Mouse (Mus musculus): Measurements from ENCODE around the gene Otof. TPM values are rescaled to one million over a fixed set of nuclear protein-coding genes. Genes with fewer than 3 reads are reported as not detected.

Otof gene
- total RNA-seq, 2 experiments from 2014 or later = 0.05 to 0.07 TPM

DNA sequence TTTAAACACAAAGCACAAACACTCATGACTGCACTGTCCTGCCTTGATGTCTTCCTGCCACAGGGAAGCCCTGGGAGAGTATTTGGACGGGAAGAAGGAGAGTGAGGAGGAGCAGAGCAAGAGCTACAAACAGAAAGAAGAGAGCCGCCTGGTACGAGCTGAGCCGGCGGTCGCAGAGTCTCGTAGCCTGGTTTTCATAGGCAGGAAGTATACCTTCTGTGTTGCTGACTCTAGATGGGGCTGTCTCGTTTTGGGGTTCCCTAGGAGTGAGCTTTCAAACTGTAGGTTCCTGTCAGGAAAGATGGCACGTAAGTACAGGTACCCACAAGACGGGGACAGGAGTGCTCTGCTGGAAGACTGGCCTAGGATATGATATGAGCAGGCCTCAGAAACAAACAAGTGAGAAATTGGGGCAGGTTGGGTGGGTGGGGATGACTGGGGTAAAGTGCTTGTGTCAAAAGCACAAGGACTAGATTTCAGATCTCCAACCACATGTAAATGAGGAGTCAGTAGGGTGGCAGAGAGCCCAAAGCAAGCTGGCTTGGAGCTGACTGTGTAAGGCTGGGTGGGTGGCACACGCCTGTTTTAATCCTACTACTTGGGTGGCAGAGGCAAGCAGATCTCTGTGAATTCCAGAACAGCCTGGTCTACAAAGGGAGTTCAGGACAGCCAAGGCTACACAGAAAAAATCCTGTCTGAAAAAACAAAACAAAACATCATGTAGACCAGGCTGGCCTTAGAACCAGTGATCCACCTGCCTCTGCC is 119.9 kb downstream of the Otof start:
- no peak for DNase-seq

DNA sequence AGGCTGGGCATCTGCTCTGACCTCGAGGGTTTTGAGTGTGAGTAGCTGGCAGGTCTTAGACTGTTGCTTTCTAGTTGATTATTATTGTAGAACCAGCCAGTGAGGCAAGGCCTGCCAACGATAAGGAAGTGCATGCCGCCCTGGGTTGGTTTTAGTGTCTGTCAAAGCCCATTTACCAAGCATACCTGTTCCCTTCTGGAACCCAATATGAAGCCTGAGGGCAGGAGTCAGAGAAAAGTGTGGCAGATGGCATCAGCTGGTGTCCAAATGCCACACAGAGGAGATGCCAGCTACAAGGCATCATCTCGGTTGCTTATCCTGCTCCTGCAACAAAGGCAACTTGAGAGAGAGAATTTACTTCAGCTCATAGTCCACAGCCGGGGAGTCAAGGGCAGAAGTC is 120.9 kb downstream of the Otof start:
- no peak for DNase-seq

Other genes starting within 250 kb of the Otof start
- gene Selenoi, start 229.4 kb downstream of the Otof start, total RNA-seq (2021) = 10 to 100 TPM; 22.8 to 24.9 TPM
- gene Drc1, start 180.5 kb downstream of the Otof start, total RNA-seq (2021) = under 1 TPM in 1 of 2 experiments, not detected in 1; 0.11 TPM
- gene 1700001C02Rik, start 4.1 kb upstream of the Otof start, total RNA-seq (2021) = not detected
- not detected for gene Cib4, start 83.9 kb upstream of the Otof start, total RNA-seq (2021)
- gene Kcnk3, start 126.2 kb upstream of the Otof start, total RNA-seq (2021) = 100 to 1,000 TPM; 145 TPM
- 10 to 100 TPM; 35.1 to 38.5 TPM for gene Slc35f6, start 186.0 kb upstream of the Otof start, total RNA-seq (2021)
- 100 to 1,000 TPM; 141 to 145 TPM for gene Cenpa, start 204.8 kb upstream of the Otof start, total RNA-seq (2021)
- gene Dpysl5, start 249.6 kb upstream of the Otof start, total RNA-seq (2021) = 1 to 10 TPM; 1.6 to 2.0 TPM